Mouse (Mus musculus): ENCODE data around the gene Pip5k1c.

Pip5k1c gene

GRCm38 (mm10) chr10:81284189-81284588 is 8.6 kb upstream of the Pip5k1c start:
- no peak for DNase-seq (ENCODE audit: low read depth, low spot score)

GRCm38 (mm10) chr10:81284719-81285118 is 8.0 kb upstream of the Pip5k1c start:
- no peak for DNase-seq (ENCODE audit: low read depth, low spot score)

GRCm38 (mm10) chr10:81285694-81286450 is 6.9 kb upstream of the Pip5k1c start:
- peak; percentile 86 for DNase-seq (ENCODE audit: low read depth, low spot score)

GRCm38 (mm10) chr10:81286586-81286985 is 6.2 kb upstream of the Pip5k1c start:
- DNase-seq (ENCODE audit: low read depth, low spot score) = no peak

GRCm38 (mm10) chr10:81287513-81288157 is 5.1 kb upstream of the Pip5k1c start:
- DNase-seq (ENCODE audit: low read depth, low spot score) = no peak

GRCm38 (mm10) chr10:81288601-81289000 is 4.2 kb upstream of the Pip5k1c start:
- DNase-seq (ENCODE audit: low read depth, low spot score) = no peak

- peak; percentile 64 for DNase-seq (ENCODE audit: low read depth, low spot score)
Measured at GRCm38 (mm10) chr10:81289278-81289677, 3.5 kb upstream of the Pip5k1c start.

- DNase-seq (ENCODE audit: low read depth, low spot score) = no peak
Measured at GRCm38 (mm10) chr10:81289811-81290210, 3.0 kb upstream of the Pip5k1c start.

GRCm38 (mm10) chr10:81290698-81291460 is 1.9 kb upstream of the Pip5k1c start:
- no peak for DNase-seq (ENCODE audit: low read depth, low spot score)

- no peak for DNase-seq (ENCODE audit: low read depth, low spot score)
Measured at GRCm38 (mm10) chr10:81291511-81292104, 1.2 kb upstream of the Pip5k1c start, which contains the start of gene Tjp3. Gene Tjp3, minus strand, starts transcription at chr10:81291581.

GRCm38 (mm10) chr10:81293334-81294030 is 719 bp downstream of the Pip5k1c start:
- no peak for DNase-seq (ENCODE audit: low read depth, low spot score)

GRCm38 (mm10) chr10:81294442-81294841 is 1.7 kb downstream of the Pip5k1c start:
- no peak for DNase-seq (ENCODE audit: low read depth, low spot score)

GRCm38 (mm10) chr10:81295185-81295584 is 2.4 kb downstream of the Pip5k1c start:
- DNase-seq (ENCODE audit: low read depth, low spot score) = no peak

GRCm38 (mm10) chr10:81297246-81297645 is 4.5 kb downstream of the Pip5k1c start:
- no peak for DNase-seq (ENCODE audit: low read depth, low spot score)

GRCm38 (mm10) chr10:81297845-81298244 is 5.1 kb downstream of the Pip5k1c start:
- no peak for DNase-seq (ENCODE audit: low read depth, low spot score)

- no peak for DNase-seq (ENCODE audit: low read depth, low spot score)
Measured at GRCm38 (mm10) chr10:81298369-81299100, 5.8 kb downstream of the Pip5k1c start.

- no peak for DNase-seq (ENCODE audit: low read depth, low spot score)
Measured at GRCm38 (mm10) chr10:81299585-81300351, 7.0 kb downstream of the Pip5k1c start.

- DNase-seq (ENCODE audit: low read depth, low spot score) = no peak
Measured at GRCm38 (mm10) chr10:81300352-81300907, 7.7 kb downstream of the Pip5k1c start.

- no peak for DNase-seq (ENCODE audit: low read depth, low spot score)
Measured at GRCm38 (mm10) chr10:81301321-81301720, 8.6 kb downstream of the Pip5k1c start.

GRCm38 (mm10) chr10:81302288-81302687 is 9.5 kb downstream of the Pip5k1c start:
- DNase-seq (ENCODE audit: low read depth, low spot score) = no peak
